Mouse (Mus musculus) stomach, embryonic 15.5 days (tissue): ENCODE measurements around the gene Parva. TPM values are rescaled to one million over a fixed set of nuclear protein-coding genes. Genes with fewer than 3 reads are reported as not detected.

Experiments
- ATAC-seq: fragments of 200-750 bp; cut with Nextera tagmentation; 2 replicates; pipeline ENCODE4 v1.8.0; 2017; ENCODE audit warnings: low read depth, moderate number of reproducible peaks, moderate TSS enrichment; ENCODE audit not compliant: insufficient read depth, low FRiP score
- H3K27ac ChIP-seq: fragments of 300-500 bp; sonication (generic); 2 replicates; pipeline ENCODE4 v1.5.1; 2015; ENCODE audit warnings: mild to moderate bottlenecking, inconsistent platforms
- H3K27me3 ChIP-seq: fragments of 300-500 bp; sonication (generic); replicated peaks from 2 replicates; pipeline ENCODE4 v1.6.1; 2015; ENCODE audit warnings: inconsistent platforms
- H3K36me3 ChIP-seq: fragments of 300-500 bp; sonication (generic); 2 replicates; pipeline ENCODE4 v1.6.1; 2015; ENCODE audit warnings: inconsistent platforms
- H3K4me1 ChIP-seq: fragments of 300-500 bp; sonication (generic); 2 replicates; pipeline ENCODE4 v1.6.1; 2015; ENCODE audit warnings: inconsistent platforms
- H3K4me2 ChIP-seq: fragments of 300-500 bp; sonication (generic); 2 replicates; pipeline ENCODE4 v1.6.1; 2015; ENCODE audit warnings: mild to moderate bottlenecking, inconsistent platforms
- H3K4me3 ChIP-seq: fragments of 300-500 bp; sonication (generic); replicated peaks from 2 replicates; pipeline ENCODE4 v1.5.1; 2015; ENCODE audit warnings: inconsistent platforms
- H3K9ac ChIP-seq: fragments of 300-500 bp; sonication (generic); 2 replicates; pipeline ENCODE4 v1.6.1; 2015; ENCODE audit warnings: inconsistent platforms
- H3K9me3 ChIP-seq: fragments of 300-500 bp; sonication (generic); 2 replicates; pipeline ENCODE4 v1.6.1; 2016; ENCODE audit warnings: inconsistent platforms
- WGBS: fragments of 180-500 bp; shearing (Covaris S2); methylation state at CpG from one replicate; pipeline ENCODE4 v1.1.7; 2015; 5-methylcytosine and 5-hydroxymethylcytosine counted together
- polyA plus RNA-seq: library from polyadenylated mRNA; unstranded; fragments of >200 nt; fragmentation: Nextera tagmentation; extraction: Ambion mirVana; gene quantifications from 2 replicates; pipeline ENCODE4 v1.2.1, GENCODE M21; 2015

The Parva gene
- polyA plus RNA-seq, 1 experiment from 2014 or later, result 101 TPM

DNA sequence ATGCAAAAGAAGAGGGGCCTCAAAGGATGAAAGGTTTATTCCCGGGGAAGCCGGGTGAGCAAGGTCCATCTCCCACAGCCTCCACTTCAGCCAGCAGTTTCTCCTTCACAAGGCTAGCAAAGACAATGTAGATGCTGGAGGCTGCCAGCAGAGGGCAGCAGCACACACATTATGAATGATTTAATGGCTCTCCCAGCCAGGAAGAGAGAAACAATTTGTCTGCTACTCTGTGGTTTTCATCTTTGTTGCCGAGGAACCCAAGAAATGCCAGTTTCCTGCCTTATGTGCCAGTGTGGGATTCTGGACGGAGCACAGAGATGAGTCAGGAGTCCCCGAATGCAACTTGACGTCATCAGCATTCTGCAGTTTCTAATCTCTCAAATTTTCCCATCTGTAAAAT is 27.1 kb upstream of the Parva start:
- Histone ChIP-seq H3K27ac (no peak overlapping the region), H3K4me3 (no peak overlapping the region), H3K36me3 (no peaks in the 10 kb centered on the region), H3K4me1 (no peaks in the 10 kb centered on the region), H3K27me3 (no peaks in the 10 kb centered on the region), H3K9ac (no peak overlapping the region), H3K9me3 (no peaks in the 10 kb centered on the region), H3K4me2 (no peak overlapping the region)
- 37% methylated on average over 6 of the region's 6 CpGs for WGBS
- no peak for ATAC-seq

GRCm38 (mm10) chr7:112405061-112405460 is 22.2 kb upstream of the Parva start:
- ATAC-seq, result no peak
- no peaks in the 10 kb centered on the region for H3K9me3 ChIP-seq
- H3K9ac ChIP-seq, result no peak overlapping the region
- no peaks in the 10 kb centered on the region for H3K27me3 ChIP-seq
- no peak overlapping the region for H3K4me2 ChIP-seq
- no peaks in the 10 kb centered on the region for H3K4me1 ChIP-seq
- H3K4me3 ChIP-seq, result no peak overlapping the region
- 27% methylated on average over 2 of the region's 2 CpGs for WGBS
- H3K27ac ChIP-seq, result no peak overlapping the region
- H3K36me3 ChIP-seq, result no peaks in the 10 kb centered on the region

- Histone ChIP-seq H3K27me3 (no peaks in the 10 kb centered on the region), H3K27ac (no peak overlapping the region), H3K9ac (no peak overlapping the region), H3K36me3 (no peaks in the 10 kb centered on the region), H3K4me1 (no peaks in the 10 kb centered on the region), H3K9me3 (no peaks in the 10 kb centered on the region), H3K4me3 (no peak overlapping the region), H3K4me2 (no peak overlapping the region)
- ATAC-seq, result no peak
- 68% methylated on average over 8 of the region's 8 CpGs for WGBS
Measured at GRCm38 (mm10) chr7:112405578-112405977, 21.7 kb upstream of the Parva start.

DNA sequence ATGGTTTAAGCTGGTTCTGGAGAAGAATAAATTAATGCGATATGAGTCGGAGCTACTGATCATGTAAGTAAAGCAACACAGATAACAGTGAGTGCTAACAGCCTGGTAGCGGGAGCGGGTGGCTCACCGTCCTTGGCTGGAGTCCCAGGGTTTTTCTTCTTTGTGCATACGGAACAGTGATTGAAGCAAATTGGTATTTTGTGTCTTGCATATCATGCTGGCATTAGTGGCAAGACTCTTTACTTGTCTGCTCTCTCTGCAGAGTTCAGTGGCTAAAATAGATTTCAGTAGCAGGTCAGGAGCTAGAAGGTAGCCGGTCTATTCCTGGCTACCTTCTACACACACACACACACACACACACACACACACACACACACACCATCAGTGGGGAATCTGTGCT is 19.7 kb upstream of the Parva start:
- Histone ChIP-seq H3K27ac (no peak overlapping the region), H3K4me3 (no peak overlapping the region), H3K4me1 (no peaks in the 10 kb centered on the region), H3K9ac (no peak overlapping the region), H3K9me3 (no peaks in the 10 kb centered on the region), H3K36me3 (no peaks in the 10 kb centered on the region), H3K27me3 (no peaks in the 10 kb centered on the region), H3K4me2 (no peak overlapping the region)
- WGBS, result 59% methylated on average over 7 of the region's 7 CpGs
- no peak for ATAC-seq

GRCm38 (mm10) chr7:112409991-112410390 is 17.3 kb upstream of the Parva start:
- Histone ChIP-seq H3K36me3 (no peaks in the 10 kb centered on the region), H3K9me3 (no peaks in the 10 kb centered on the region), H3K4me3 (no peak overlapping the region), H3K4me1 (no peaks in the 10 kb centered on the region), H3K9ac (no peak overlapping the region), H3K4me2 (no peak overlapping the region), H3K27ac (no peak overlapping the region), H3K27me3 (no peaks in the 10 kb centered on the region)
- WGBS, result 87% methylated on average over 3 of the region's 3 CpGs
- no peak for ATAC-seq

GRCm38 (mm10) chr7:112413286-112413685 is 14.0 kb upstream of the Parva start:
- no peak overlapping the region for H3K4me2 ChIP-seq
- no peaks in the 10 kb centered on the region for H3K27me3 ChIP-seq
- no peak overlapping the region for H3K27ac ChIP-seq
- no peak overlapping the region for H3K9ac ChIP-seq
- H3K4me1 ChIP-seq, result peaks cover 10% of the 10 kb centered on the region
- H3K36me3 ChIP-seq, result no peaks in the 10 kb centered on the region
- H3K4me3 ChIP-seq, result no peak overlapping the region
- 63% methylated on average over 6 of the region's 6 CpGs for WGBS
- H3K9me3 ChIP-seq, result no peaks in the 10 kb centered on the region
- no peak for ATAC-seq

DNA sequence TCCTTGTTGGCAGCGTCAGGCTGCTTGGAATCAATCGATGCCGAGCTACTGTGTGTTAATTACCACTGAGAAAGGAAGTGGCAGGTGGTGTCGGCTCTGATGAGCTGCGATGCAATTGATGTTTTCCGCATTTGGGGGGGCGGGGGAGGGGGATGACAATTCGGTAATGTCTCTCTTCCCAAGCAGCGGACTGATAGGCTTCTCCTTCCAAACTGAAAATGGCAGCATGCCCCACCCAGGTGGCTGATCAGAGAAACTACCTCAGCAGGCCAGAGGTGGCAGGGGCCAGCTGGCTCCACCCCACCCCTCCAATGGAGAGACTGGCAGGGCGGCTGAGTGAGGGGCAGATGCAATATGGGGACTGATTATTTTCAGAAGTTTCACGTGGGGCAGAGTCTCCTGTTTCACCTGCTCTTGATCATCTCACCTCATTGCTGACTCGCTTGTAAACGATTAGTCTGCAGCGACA is 11.2 kb upstream of the Parva start:
- H3K27ac ChIP-seq, result peak overlapping the region; percentile 46; the same call in 1 of the 2 replicates
- H3K4me3 ChIP-seq, result no peak overlapping the region
- no peaks in the 10 kb centered on the region for H3K27me3 ChIP-seq
- no peak overlapping the region for H3K9ac ChIP-seq
- 21% methylated on average over 14 of the region's 14 CpGs for WGBS
- H3K4me1 ChIP-seq, result peaks cover 10% of the 10 kb centered on the region
- no peaks in the 10 kb centered on the region for H3K36me3 ChIP-seq
- ATAC-seq, result no peak
- peak overlapping the region; percentile 34 for H3K4me2 ChIP-seq
- no peaks in the 10 kb centered on the region for H3K9me3 ChIP-seq

- Histone ChIP-seq H3K27ac (peak overlapping the region; percentile 46; the same call in 1 of the 2 replicates), H3K27me3 (no peaks in the 10 kb centered on the region), H3K4me1 (peaks cover 10% of the 10 kb centered on the region), H3K4me2 (no peak overlapping the region), H3K9ac (no peak overlapping the region), H3K36me3 (no peaks in the 10 kb centered on the region), H3K9me3 (no peaks in the 10 kb centered on the region), H3K4me3 (no peak overlapping the region)
- 16% methylated on average over 5 of the region's 7 CpGs for WGBS
- ATAC-seq, result no peak
Measured at GRCm38 (mm10) chr7:112416730-112417513, 10.4 kb upstream of the Parva start.

GRCm38 (mm10) chr7:112417598-112417997 is 9.7 kb upstream of the Parva start:
- Histone ChIP-seq H3K4me1 (peaks cover 10% of the 10 kb centered on the region), H3K4me3 (no peak overlapping the region), H3K9me3 (no peaks in the 10 kb centered on the region), H3K27me3 (no peaks in the 10 kb centered on the region), H3K27ac (peak overlapping the region; percentile 46; the same call in 1 of the 2 replicates), H3K9ac (no peak overlapping the region), H3K36me3 (no peaks in the 10 kb centered on the region), H3K4me2 (no peak overlapping the region)
- no peak for ATAC-seq
- 67% methylated on average over 4 of the region's 4 CpGs for WGBS

DNA sequence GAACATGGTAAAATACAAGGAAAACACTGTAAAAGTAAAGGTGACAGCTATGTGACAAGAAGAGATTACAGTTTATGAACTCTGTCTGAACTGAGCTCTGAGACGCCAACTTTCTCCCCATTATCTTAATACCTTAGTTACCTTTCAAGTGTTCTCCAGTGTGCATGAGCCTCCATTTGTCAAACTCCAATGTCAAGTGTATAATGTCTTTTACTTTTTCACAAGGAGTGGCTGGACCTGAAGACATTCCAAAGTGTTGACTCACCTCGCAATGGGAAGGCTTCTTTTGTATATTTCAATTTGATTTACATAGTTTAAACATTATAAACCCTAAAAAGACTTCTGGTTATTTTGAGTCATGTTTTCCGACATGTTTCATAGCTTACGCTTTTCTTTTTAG is 3.9 kb upstream of the Parva start:
- H3K36me3 ChIP-seq, result no peaks in the 10 kb centered on the region
- no peak overlapping the region for H3K4me3 ChIP-seq
- H3K27ac ChIP-seq, result no peak overlapping the region
- no peak overlapping the region for H3K4me2 ChIP-seq
- no peak overlapping the region for H3K9ac ChIP-seq
- ATAC-seq, result no peak
- no peaks in the 10 kb centered on the region for H3K9me3 ChIP-seq
- H3K27me3 ChIP-seq, result no peaks in the 10 kb centered on the region
- WGBS, result 51% methylated on average over 4 of the region's 4 CpGs
- peaks cover 12% of the 10 kb centered on the region; the same call in 1 of the 2 replicates for H3K4me1 ChIP-seq

DNA sequence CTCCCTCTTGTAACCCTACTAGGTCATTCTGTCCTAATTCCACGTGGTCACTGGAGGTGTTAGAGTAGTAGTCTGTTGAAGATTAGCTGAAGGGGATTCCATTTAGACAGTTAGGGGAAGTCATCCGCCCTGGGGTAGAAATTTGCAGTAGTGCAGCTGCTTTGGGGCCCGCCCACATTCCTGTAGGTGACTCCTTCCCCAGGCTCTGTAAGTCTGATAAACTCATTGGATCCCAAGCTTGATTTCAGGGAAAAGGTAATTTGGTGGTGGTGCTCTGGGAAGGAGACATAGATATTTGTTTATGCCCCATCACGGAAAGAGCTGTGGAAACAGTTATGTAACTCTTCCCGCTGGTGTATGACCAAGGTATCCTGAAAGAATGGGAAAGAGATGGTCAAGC is 494 bp upstream of the Parva start:
- WGBS, result 40% methylated on average over 5 of the region's 5 CpGs
- no peak overlapping the region for H3K9ac ChIP-seq
- no peak for ATAC-seq

DNA sequence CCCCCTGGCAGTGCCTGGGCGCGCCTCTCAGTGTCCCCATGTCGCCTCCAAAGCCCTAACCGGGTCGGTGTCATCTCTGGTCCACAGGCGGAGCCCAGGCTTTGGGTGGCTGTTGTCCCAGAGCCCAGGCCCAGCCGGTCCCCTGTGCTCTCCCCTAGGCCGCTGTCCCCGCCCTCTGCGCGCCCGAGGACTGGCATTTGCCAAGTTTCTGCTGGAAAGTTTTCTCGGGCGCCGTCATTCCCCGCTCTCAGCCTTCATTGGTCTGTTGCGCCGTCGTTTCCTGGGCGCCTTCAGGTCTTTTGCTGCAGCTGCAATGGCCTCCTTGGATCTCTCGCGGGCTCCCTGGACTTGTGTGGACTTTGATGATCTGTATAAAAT is 842 bp downstream of the Parva start:
- Histone ChIP-seq H3K9ac (peak overlapping the region; percentile 82), H3K4me3 (peak overlapping the region; percentile 72), H3K4me2 (peak overlapping the region; percentile 69), H3K27ac (peak overlapping the region; percentile 99), H3K36me3 (no peaks in the 10 kb centered on the region), H3K4me1 (peaks cover 9% of the 10 kb centered on the region; the same call in 1 of the 2 replicates), H3K9me3 (no peaks in the 10 kb centered on the region), H3K27me3 (no peaks in the 10 kb centered on the region)
- 0% methylated on average over 22 of the region's 22 CpGs for WGBS
- ATAC-seq, result peak; percentile 88

More for the DNA sequence above, 494 bp upstream of the Parva start:
- H3K27me3 ChIP-seq, result no peaks in the 10 kb centered on the region
- peak overlapping the region; percentile 72 for H3K4me3 ChIP-seq
- H3K36me3 ChIP-seq, result no peaks in the 10 kb centered on the region
- H3K9me3 ChIP-seq, result no peaks in the 10 kb centered on the region
- peak overlapping the region; percentile 99 for H3K27ac ChIP-seq
- peaks cover 12% of the 10 kb centered on the region; the same call in 1 of the 2 replicates for H3K4me1 ChIP-seq
- peak overlapping the region; percentile 69 for H3K4me2 ChIP-seq
